Mouse (Mus musculus): ENCODE data around the gene Tmem252. TPM values are rescaled to one million over a fixed set of nuclear protein-coding genes. Genes with fewer than 3 reads are reported as not detected.

Tmem252 gene
- polyA plus RNA-seq (2017; shearing (Covaris generic)), result not detected

DNA sequence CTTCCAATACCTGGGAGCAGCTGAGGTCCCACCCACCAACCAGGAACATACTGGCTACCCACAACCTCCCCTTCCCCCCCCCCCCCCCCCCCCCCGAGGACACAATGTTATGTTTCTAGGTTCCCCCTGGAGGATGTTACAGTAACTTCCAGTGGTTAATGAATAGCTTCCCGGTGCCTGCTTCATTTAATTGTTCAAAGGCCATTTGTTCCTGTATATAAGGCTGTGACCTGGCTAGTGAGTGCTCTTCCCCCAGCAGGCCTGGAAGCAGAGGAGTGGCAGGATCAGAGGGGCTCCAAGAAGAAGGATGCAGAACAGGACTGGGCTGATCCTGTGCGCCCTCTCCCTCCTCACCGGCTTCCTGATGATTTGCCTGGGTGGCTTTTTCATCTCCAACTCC, at the start of gene Tmem252:
Gene Tmem252, plus strand, starts transcription at position 247 of the 400 bp plus-strand sequence.

Other genes starting within 250 kb of the Tmem252 start
- 46.9 TPM for gene Fam122a, start 196.7 kb upstream of the Tmem252 start, polyA plus RNA-seq (2017; shearing (Covaris generic))
- gene Pip5k1b, start 118.1 kb upstream of the Tmem252 start, polyA plus RNA-seq (2017; shearing (Covaris generic)), result 0.24 TPM
- gene Pgm5, start 187.8 kb downstream of the Tmem252 start, polyA plus RNA-seq (2017; shearing (Covaris generic)), result not detected
- gene Gm10053, start 201.7 kb downstream of the Tmem252 start, polyA plus RNA-seq (2017; shearing (Covaris generic)), result 176 TPM
- gene Foxd4, start 227.2 kb downstream of the Tmem252 start, polyA plus RNA-seq (2017; shearing (Covaris generic)), result 0.19 TPM